Mouse (Mus musculus) A20 (cell line): Measurements from ENCODE around the gene Klhl21.

Experiments used
- DNase-seq: peaks from one replicate; pipeline ENCODE4 v3.0.0-alpha.2; 2011; ENCODE audit warnings: low read depth, low spot score

Gene Klhl21

GRCm38 (mm10) chr4:152008622-152009075, at the start of gene Klhl21:
Gene Klhl21 (plus strand): TSS chr4:152008803.
- DNase-seq: peak; percentile 98

GRCm38 (mm10) chr4:151959849-151960512, 48.6 kb upstream of the Klhl21 start:
- no peak for DNase-seq

GRCm38 (mm10) chr4:151960513-151960854, 48.1 kb upstream of the Klhl21 start:
- DNase-seq: no peak

GRCm38 (mm10) chr4:151962817-151963216, 45.8 kb upstream of the Klhl21 start:
- peak; percentile 70 for DNase-seq

GRCm38 (mm10) chr4:151968204-151968921, 40.2 kb upstream of the Klhl21 start:
- no peak for DNase-seq

- peak; percentile 47 for DNase-seq
Observed at GRCm38 (mm10) chr4:151972221-151972967, 36.2 kb upstream of the Klhl21 start.

- DNase-seq: peak; percentile 59
Observed at GRCm38 (mm10) chr4:151975441-151975840, 33.2 kb upstream of the Klhl21 start.

GRCm38 (mm10) chr4:151977748-151978147, 30.9 kb upstream of the Klhl21 start:
- DNase-seq: peak; percentile 78

- DNase-seq: peak; percentile 41
Observed at GRCm38 (mm10) chr4:151980699-151981098, 27.9 kb upstream of the Klhl21 start.

GRCm38 (mm10) chr4:151981363-151981762, 27.2 kb upstream of the Klhl21 start:
- DNase-seq: peak; percentile 61

- no peak for DNase-seq
Observed at GRCm38 (mm10) chr4:151983043-151983442, 25.6 kb upstream of the Klhl21 start.

GRCm38 (mm10) chr4:151983560-151983959, 25.0 kb upstream of the Klhl21 start:
- DNase-seq: no peak

GRCm38 (mm10) chr4:151985886-151986285, 22.7 kb upstream of the Klhl21 start:
- no peak for DNase-seq

- no peak for DNase-seq
Observed at GRCm38 (mm10) chr4:151986650-151987049, 22.0 kb upstream of the Klhl21 start.

GRCm38 (mm10) chr4:151988014-151988341, 20.6 kb upstream of the Klhl21 start:
- no peak for DNase-seq

- peak; percentile 86 for DNase-seq
Observed at GRCm38 (mm10) chr4:151988342-151989109, 20.1 kb upstream of the Klhl21 start, which contains the start of gene Thap3. Gene Thap3 (minus strand): TSS chr4:151988997.

- no peak for DNase-seq
Observed at GRCm38 (mm10) chr4:151989110-151989488, 19.5 kb upstream of the Klhl21 start.

- no peak for DNase-seq
Observed at GRCm38 (mm10) chr4:151992091-151992490, 16.5 kb upstream of the Klhl21 start.

- no peak for DNase-seq
Observed at GRCm38 (mm10) chr4:151993035-151993434, 15.6 kb upstream of the Klhl21 start.

- DNase-seq: no peak
Observed at GRCm38 (mm10) chr4:151994228-151995171, 14.1 kb upstream of the Klhl21 start.
